Mouse (Mus musculus) fat pad, adult 2 months (tissue): ENCODE measurements around the gene Mtus2.

Experiments used
- DNase-seq: peaks from one replicate; pipeline ENCODE4 v3.0.0-alpha.2; 2011; ENCODE audit warnings: low read depth, low spot score; ENCODE audit errors: extremely low read depth

The Mtus2 gene

DNA sequence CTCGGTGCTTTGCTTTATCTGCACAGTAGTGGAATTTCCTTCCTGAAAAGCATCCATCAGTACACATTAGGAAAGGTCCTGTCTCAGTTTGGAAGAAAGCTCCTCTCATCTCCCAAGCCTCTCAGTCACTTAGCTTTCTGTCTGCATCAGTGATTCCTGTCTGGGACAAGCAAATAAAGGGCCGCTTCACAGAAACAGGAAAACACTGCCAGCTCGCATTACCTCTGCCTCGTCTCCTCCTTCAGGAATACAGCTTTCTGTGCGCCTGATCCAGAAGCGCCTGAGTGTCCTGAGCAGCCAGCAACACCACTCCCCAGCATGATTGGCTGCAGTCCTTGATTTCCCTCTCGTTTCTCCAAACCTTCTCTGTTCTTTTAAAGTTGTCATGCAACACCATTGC, 222.1 kb downstream of the Mtus2 start:
- no peak for DNase-seq

DNA sequence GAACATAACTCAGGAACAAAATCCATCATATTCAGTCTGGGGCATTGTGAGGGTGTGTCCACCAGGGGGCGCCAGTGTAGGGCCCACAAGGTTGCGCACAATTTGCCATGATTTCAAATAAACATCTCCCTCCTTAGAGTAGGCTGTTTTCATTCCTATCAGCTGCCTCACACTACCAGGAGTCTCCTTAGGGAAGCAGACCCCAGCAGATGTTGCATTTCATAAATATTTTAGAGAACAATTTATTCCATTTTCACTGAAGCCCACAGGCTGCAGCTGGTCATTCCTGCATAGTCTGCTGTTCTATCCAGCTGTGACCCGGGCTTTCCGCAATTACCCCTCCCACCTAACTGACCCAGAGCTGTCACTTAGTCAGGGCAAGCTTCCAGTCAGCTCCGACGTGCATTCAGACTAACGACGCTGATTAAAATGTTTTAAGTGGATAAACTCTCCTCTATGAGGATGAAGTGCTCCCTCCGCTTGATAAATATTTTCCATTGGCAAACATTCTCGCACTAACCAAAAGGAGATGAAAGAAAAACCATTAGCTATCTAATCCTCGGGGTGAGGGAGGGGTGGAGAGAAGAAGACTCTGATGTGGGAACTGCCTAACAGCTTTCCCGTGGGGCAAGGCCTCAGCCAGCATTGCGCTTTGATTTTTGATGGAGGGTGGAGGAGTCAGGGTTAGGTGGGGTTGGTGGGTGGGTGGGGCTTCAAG, 223.6 kb downstream of the Mtus2 start:
- no peak for DNase-seq

DNA sequence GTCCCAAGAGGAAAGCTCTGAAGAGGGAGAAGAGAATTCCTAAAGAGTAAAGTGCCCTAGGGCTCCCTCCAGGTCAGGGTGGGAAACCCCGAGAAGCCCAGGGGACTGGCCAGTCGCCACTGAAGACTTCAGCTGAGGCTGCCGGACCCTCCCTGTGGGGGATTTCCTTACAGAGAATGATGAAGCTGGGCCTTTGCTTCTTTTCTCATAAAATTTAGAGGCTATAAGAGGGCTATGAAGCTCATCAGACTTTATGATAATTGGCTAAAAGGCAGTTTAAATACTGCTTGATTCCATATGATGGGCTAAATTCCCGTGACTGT, 224.1 kb downstream of the Mtus2 start:
- no peak for DNase-seq

- DNase-seq: no peak
Measured at GRCm38 (mm10) chr5:148181901-148182300, 224.8 kb downstream of the Mtus2 start.

DNA sequence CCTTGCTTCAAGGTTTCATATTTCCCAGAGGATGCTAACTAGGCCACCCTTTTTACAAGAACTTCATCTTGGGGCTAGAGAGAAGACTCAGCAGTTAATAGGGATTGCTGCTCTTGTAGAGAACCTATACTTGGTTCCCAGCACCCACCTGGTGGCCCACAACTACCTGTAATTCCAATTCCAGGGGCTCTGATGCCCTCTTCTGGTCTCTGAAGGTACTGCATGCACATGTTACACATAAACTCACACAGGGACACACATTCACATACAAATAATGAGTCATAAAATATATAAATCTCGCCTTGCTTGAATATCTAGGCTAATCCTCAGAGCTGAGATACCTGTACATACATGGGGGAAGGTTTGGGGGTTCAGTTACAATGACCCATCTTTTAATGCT, 228.8 kb downstream of the Mtus2 start:
- DNase-seq: no peak

- no peak for DNase-seq
Measured at GRCm38 (mm10) chr5:148191416-148191815, 234.3 kb downstream of the Mtus2 start.

GRCm38 (mm10) chr5:148211831-148212230, 254.7 kb downstream of the Mtus2 start:
- DNase-seq: no peak

DNA sequence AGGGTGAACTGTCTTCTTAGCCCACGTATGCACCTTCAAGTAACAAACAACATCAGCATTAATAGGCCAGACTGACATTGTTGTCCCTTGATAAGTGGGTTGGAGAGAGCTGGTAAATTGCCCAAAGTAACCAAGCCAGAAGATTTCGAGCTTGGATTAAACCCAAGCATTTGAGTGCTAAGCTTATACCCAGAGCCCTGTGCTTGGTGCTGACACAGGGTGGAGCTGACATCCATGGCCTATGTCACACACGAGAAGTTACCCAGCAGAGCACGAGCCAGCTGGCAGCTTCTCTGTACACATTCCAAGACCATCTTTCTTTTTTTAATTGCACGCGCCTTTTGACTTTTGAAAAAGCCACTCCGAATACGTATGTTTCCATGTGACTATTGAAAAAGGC, 259.7 kb downstream of the Mtus2 start:
- no peak for DNase-seq

GRCm38 (mm10) chr5:148222898-148223297, 265.8 kb downstream of the Mtus2 start:
- no peak for DNase-seq

DNA sequence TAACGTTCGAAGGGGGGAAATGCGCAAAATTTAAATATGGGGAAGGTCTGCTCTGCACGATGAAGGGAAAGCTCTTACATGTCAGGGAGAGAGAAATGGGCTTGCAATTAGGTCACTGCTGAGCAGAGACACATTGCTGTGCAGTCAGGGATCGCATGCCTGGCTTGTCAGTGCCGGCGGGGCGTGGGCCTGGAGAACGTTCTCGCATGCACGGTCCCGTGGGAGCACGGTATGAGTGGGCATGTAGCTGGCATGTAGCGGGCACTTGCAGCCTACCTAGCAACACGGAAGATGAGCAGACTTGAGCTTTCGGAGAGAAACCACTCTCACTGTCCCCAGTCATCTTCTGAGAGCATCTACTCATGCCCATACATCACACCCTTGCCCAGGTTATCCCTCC, 266.9 kb downstream of the Mtus2 start:
- no peak for DNase-seq

GRCm38 (mm10) chr5:148233714-148234113, 276.6 kb downstream of the Mtus2 start:
- no peak for DNase-seq

DNA sequence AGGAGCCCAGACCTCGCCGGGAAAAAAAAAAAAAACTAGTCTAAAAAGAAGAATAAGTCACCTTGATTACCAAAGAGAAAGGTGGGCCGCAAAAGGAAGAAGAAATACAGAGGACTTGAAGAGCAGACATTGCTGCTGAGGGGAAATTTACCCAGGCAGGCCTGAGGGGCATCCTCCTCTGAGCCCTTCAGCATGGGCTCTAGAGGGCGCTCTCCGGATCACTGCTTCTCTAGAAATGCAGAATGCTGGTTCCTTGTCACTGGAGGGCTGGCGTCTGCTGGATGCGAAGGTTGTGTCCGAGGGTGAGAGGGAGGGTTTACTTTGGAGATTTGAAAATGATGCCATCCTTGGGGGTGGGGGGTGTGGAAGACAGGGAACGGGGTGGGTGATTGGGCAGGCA, 279.5 kb downstream of the Mtus2 start:
- DNase-seq: no peak

DNA sequence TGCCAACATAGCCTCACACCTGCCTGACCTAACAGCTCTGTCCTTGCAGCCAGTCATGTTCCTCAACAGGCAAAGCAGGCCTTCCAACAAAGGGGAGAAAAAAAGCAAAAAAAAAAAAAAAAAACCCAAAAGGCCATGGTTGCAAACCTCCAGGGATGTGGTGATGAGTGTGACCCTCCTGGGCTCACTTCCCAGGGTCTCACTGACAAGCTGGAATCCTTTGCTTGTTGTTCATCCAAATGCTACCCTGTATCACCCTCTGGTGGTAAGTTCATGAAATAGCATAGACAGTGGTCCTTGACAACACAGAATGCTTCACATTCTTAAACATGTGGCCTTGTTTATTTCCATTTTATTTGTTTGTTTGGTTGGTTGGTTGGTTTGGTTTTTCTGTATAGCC, 281.9 kb downstream of the Mtus2 start:
- DNase-seq: no peak

- no peak for DNase-seq
Measured at GRCm38 (mm10) chr5:148239757-148240156, 282.6 kb downstream of the Mtus2 start.

DNA sequence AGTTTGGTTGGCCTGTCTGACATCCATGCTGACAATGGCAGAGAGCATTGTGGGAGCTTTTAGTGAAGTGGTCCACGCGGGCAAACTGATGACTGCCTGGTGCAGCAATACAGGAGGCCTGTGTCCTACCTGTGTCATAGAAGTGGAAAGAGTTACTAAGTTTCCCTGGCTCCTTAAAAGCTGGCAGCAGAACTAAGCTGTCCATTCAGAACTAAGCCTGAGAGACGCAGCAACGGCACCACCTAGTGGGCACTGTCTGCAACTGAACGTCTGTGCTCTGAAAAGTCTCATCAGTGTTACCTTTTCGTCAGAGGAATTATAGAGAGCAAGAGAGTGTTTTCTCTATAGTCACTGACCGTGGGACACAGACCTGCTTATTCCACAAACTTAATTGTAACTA, 284.8 kb downstream of the Mtus2 start:
- no peak for DNase-seq

DNA sequence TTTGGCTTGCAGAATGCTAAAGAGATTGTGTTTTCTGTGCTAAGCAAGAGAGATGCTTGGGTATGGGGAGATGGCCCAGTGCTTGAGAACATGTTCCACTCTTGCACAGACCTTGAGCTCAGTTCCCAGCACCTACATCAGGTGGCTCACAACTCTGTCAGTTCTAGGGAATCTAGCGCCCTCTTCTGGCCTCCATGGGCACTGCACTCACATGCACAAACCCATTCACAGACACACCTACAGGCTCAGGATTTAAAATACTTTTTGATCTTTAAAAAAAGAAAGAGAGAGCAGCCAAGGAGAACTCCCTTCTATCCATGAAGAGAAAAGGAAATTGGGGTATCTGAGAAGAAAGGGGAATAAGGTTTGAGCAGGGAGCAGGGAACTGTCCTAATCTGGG, 287.4 kb downstream of the Mtus2 start:
- no peak for DNase-seq

- DNase-seq: no peak
Measured at GRCm38 (mm10) chr5:148245386-148245785, 288.3 kb downstream of the Mtus2 start.

DNA sequence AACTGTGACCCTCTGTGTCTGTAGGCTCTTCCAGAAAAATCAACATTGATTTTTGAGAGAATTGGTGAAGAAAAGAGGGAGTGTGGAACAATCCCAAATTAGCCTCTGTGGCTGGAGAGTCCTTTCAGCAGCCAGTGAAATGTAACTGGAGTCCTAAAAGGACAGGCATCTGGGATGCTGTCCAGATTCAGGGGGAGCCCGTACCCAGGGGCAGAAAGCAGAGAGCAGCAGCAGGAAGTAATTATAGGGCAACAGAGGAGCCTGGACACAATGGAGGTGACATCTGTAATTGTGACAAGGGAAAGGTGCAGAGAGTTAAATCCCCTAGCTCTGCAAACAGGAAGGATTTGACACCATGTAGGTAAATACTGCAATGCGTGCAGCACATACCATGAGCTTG, 291.1 kb downstream of the Mtus2 start:
- DNase-seq: no peak

DNA sequence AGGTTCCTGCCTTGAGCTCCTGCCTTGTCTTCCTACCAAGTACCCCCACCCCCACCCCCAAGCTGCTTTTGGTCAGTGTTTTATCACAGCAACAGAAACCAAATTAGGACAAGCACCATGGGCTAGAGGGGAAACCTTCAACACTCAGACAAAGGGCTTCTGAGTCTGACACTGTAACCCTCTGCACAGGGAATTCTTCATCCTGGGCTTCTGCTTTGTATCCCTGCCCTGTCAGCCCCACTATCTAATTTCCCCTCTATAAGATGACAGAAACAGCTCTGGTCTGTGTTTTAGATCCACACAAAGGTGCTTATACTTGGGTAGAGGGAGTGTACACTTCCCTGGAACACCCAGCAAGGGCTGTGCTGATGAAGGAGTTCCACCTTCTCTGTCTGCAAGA, 294.7 kb downstream of the Mtus2 start:
- DNase-seq: no peak

GRCm38 (mm10) chr5:148262016-148262415, 304.9 kb downstream of the Mtus2 start:
- DNase-seq: no peak

DNA sequence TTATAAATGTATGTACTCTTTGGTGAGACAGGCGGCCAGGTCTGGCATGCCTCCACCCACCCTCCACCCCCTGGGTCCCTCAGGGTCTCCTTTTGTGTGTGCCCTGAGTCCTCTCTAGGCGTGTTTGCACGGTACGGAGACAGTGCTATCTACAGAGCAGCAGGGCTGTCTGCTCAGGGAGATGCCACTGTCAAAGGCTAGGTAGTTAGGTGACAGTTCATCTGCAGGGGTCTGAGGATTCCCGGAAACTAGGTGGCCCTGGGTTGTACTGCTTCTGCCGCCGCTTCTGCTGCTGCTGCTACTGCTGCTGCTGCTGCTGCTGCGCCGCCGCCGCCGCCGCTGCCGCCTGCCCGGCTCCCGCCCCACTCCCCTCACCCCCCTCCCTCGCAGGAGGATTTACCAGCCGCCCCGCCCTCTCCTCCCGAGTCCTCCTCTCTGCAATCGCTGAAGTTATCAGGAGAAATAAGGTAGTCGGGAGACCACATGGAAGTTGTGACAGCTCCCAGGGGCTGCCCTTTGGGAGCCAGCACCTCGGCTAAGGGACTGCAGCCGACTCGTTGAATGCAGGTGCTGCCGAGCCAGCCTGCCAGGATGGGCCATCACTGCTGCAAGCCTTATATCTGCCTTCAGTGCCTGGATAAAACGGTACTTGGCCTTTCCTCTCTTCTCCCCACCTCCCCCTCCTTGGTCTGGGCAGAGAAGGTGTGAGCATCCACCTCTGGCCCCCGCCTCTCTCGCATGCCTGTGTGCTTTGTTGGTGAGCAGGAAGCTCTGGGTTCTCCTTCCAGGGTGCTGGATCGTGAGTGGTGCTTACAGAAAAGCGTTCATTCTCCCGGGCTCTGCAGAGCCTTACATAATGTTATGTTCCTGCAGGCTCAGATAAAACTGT, 307.9 kb downstream of the Mtus2 start:
- no peak for DNase-seq

DNA sequence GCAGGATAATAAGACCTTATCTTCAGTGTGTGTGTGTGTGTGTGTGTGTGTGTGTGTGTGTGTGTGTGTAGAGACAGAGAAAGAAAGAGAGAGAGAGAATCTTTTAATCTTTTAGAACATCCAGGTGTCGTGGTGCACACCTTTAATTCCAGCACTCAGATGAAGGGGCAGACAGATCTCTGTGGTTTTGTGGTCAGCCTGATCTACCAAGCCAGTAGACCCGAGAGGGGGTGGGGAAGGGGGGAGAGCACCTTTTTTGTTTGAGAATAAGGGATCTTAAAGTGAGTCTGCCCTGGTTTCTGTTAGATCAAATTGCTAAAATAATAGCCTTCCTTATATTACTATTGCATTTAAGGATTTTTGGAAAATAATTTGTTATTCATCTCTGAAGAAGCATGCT, 309.7 kb downstream of the Mtus2 start:
- DNase-seq: no peak

GRCm38 (mm10) chr5:148267446-148267845, 310.3 kb downstream of the Mtus2 start:
- DNase-seq: no peak
